Mouse (Mus musculus) cerebellum, adult 2 months (tissue): ENCODE measurements around the gene Nptn.

ENCODE experiments used
- CTCF ChIP-seq: fragments of 200-500 bp; IDR thresholded peaks from 2 replicates; pipeline ENCODE4 v1.5.1; 2011; ENCODE audit warnings: low read depth, mild to moderate bottlenecking, control low read depth, low read length, moderate library complexity, borderline replicate concordance; ENCODE audit not compliant: insufficient read depth
- POLR2A ChIP-seq: fragments of 200-500 bp; IDR thresholded peaks from 2 replicates; pipeline ENCODE4 v1.6.1; 2011; ENCODE audit warnings: low read length, control low read depth, borderline replicate concordance; ENCODE audit not compliant: insufficient read depth

GRCm38 (mm10) chr9:58584323-58584722 is 2.3 kb downstream of the Nptn start:
- TF ChIP-seq CTCF, result no peak
- TF ChIP-seq POLR2A, result no peak
